Mouse (Mus musculus) C2C12 (cell line): ENCODE data around the gene Nup107.

Experiments used
- CEBPB ChIP-seq: IDR thresholded peaks from one replicate; pipeline ENCODE4 v1.6.1; 2011; ENCODE audit warnings: low read depth, mild to moderate bottlenecking, control low read depth, moderate library complexity
- CTCF ChIP-seq: IDR thresholded peaks from one replicate; pipeline ENCODE4 v1.5.1; 2011; ENCODE audit not compliant: control insufficient read depth, insufficient read depth, insufficient read length
- MAX ChIP-seq: IDR thresholded peaks from one replicate; pipeline ENCODE4 v1.6.1; 2011; ENCODE audit warnings: mild to moderate bottlenecking, control low read depth
- MYOD1 ChIP-seq: IDR thresholded peaks from one replicate; pipeline ENCODE4 v1.6.1; 2011; ENCODE audit warnings: low read depth; ENCODE audit not compliant: control insufficient read depth, insufficient read length
- MYOG ChIP-seq: IDR thresholded peaks from one replicate; pipeline ENCODE4 v1.6.1; 2011; ENCODE audit not compliant: control insufficient read depth, insufficient read length; ENCODE audit errors: extremely low read depth
- USF1 ChIP-seq: IDR thresholded peaks from one replicate; pipeline ENCODE4 v1.6.1; 2011; ENCODE audit warnings: low read depth, mild to moderate bottlenecking, control low read depth, moderate library complexity

- TF ChIP-seq CTCF (no peak), MAX (no peak), USF1 (no peak), CEBPB (no peak), MYOD1 (no peak), MYOG (no peak)
Observed at GRCm38 (mm10) chr10:117742618-117743017, 49.9 kb downstream of the Nup107 start.
